Mouse (Mus musculus) embryo, embryonic 11 days (tissue): ENCODE data around the gene Mad2l2.
"Not testable (repeated sequence)": the region's sequence is repeated elsewhere in the genome, so short reads cannot be mapped to it uniquely, and the experiment has no call there.

Source experiments
- DNase-seq: peaks from one replicate; pipeline ENCODE4 v3.0.0-alpha.2; 2015

The Mad2l2 gene

DNA sequence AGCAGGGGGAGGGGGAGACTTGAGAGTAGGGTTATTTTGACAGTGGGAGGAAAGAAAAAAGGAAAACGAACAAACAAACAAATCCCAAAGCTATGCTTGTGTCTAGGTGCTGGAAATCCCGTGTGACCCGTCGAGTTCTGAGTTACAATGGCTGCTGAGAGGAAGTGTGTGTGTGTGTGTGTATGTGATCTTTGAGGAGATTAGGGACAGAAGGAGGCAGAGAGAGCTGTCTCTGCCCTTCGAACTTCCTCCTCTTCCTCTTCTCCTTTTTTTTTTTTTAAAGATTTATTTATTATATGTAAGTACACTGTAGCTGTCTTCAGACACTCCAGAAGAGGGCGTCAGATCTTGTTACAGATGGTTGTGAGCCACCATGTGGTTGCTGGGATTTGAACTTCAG lies 46.4 kb downstream of the Mad2l2 start:
- not testable (repeated sequence) for DNase-seq

DNA sequence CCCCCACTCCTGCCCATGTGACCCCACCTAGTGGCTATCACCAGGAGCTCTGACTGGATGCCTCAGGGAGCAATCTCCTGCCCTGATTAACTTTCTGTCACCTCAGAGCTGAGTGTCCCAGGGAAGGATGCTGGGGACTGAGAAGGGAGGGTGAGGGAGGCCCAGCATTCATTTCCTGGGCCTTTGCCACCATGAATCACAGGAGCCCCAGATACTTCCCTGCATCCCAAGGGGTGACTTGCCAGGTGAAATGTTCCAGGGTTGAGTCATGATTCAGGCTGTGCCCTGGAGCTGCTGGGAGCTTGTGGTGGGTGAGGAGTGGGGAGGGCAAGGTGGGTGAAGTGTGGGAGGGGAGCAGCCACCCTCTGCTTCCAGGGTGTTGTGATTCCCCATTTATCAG lies 47.5 kb downstream of the Mad2l2 start:
- no peak for DNase-seq

DNA sequence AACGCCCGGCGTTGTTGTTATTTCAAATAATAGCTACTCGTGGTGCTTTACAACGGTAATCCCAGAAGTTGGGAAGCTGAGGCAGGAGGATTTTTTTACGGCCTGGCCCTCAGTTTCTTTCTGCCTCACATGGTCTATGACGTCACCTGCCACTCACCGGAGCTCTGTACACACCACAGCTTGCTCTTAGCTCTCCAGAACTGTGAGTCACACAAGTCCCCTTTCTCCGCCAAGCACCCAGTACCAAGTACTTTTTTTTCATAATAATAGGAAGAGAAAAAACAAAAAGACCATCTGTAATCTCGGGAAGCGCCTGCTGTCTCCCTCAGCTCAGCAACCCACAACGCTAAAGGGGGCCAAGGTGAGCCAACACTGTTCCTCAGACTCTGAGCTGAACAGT lies 51.3 kb downstream of the Mad2l2 start:
- no peak for DNase-seq

DNA sequence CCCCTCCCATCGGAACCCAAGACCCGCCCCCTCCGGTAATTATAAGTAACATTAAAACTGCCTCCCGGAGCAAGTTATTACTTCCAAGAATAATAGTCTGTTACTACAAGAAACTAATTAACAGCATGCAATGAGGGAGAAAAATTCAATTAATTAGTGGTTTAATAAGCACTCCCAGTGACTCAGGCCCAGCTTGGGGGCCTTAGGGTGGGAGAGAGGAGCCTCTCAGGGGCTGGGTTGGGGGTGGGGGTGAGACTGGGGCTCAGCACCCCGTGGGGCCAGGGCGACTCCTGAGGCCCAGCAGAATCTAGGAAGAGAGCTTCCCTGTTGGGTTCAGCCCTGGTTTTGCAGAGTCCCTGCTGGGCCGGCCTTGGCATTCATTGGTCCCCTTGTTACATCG lies 52.2 kb downstream of the Mad2l2 start:
- DNase-seq = no peak

DNA sequence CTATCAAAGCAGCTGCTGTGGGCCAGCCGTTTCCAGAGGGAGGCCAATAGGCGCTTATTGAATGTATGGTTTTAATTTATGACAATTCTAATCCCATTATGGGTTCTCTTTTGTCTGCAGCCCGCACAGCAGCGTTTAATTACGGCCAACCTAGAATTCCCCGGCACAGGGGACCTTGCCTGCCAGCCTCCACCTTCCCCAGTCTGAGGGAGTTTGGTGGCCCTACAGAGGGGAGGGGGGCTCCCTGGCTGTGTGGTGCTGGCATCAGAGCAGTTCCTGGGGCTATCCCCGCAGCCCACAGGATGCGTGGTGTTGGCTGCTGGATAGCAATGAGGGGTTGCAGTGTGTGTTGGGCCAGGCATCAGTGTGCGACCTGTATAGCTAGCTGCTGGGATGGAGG lies 54.4 kb downstream of the Mad2l2 start:
- no peak for DNase-seq

DNA sequence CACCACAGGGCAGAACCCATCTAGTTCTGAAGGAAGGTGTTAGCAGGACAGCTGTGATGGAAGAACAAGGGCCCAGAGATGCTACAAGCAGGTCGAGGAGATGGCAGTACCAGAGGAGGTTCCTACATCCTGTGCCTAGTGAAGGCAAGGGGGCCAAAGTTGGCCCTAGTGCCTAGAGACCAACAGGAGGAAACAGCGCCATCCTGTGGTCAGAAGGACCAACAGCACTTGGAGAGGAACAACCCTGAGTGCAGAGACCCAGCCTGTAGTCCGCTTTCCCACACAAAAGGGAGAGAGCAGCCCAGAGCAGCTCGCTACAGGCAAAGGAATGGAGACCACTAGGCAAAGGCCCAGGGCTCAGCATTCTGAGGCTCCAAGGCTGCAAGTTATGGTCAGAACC lies 55.6 kb downstream of the Mad2l2 start:
- DNase-seq = no peak

DNA sequence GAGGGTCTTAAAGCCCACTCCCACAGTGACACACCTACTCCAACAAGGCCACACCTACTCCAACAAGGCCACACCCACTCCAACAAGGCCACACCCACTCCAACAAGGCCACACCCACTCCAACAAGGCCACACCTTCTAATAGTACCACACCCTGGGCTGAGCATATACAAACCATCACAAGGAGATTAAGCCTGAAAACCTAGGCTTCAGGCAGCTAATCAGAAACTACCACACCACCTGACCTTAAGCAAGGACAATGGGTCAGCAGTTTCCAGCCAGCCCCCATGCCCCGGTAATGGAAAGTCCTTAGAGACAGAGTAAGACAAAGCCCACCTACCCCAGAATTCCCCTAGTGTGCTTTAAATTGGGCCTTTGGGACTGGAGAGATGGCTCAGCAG lies 58.6 kb downstream of the Mad2l2 start:
- DNase-seq = not testable (repeated sequence)

DNA sequence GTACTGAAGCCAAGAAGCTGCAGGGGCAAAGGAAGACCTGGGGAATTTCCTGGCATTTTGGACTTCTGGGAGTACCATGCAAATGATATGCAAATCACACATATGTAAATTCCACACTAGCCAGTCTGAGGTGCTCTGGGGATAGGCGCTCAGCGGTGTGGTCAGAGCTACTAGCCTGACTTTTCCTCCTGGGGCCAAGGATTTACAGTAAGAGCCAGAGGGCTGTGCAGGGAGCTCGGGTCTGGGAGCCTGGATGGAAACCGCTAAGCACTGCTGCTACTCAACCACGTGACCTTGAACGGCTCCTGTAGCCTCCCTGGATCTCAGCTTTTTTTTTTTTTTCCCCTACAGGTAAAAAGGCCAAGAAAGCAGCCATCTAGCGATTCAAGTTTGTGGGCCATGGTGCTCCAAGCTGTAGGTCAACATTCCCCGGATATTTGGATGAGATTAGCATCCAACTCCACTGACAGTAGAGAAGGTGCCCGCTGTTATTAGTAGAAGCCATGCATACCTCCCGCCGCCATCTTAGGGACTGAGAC lies 62.6 kb downstream of the Mad2l2 start:
- no peak for DNase-seq

DNA sequence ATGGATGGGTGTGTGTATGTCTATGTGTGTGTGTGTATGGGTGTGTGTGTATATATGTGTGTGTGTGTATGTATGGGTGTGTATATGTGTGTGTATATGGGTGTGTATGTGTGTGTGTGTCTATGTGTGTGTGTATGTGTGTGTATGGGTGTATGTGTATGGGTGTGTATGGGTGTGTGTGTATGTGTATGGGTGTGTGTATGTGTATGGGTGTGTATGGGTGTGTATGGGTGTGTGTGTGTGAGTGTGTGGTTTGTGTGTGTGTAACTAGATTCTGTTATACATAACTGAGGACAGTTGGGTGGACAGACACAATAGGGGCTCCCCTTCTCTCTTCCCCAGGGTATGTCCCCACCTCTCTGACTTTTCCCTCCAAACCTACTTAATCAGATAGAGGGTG lies 64.2 kb downstream of the Mad2l2 start:
- DNase-seq = no peak
